Comparison of ENCODE assay signal across 12 mouse cellular contexts in genomic region chr9:22822770-22823169, GRCm38 (mm10).
A peak's percentile ranks its signal among the peaks of the same experiment; 100 is the strongest.
DNase-seq lines count a peak whose midpoint lies in the region; TF ChIP-seq lines count a peak whose summit lies in the region.
"Had no signal": no experiment of that assay in that cellular context is flagged by ENCODE, and none has a peak within 500 bp of the region (broad histone marks: within the 10 kb centered on the region; RNA-seq: fewer than 3 reads in every experiment).

No protein-coding gene starts in this region.

- no peaks in the 10 kb centered on the region for H3K27me3 ChIP-seq in heart, adult 2 months (ENCODE audit: control insufficient read depth, insufficient read depth, low read length)
- H3K27me3 ChIP-seq: kidney, embryonic 15.5 days had no signal

- no peak overlapping the region for H3K4me3 ChIP-seq in heart, adult 2 months
- H3K4me3 ChIP-seq: kidney, embryonic 15.5 days; limb, embryonic 13.5 days; megakaryocyte, embryonic 14.5 days had no signal

- no peak for TF ChIP-seq POLR2A in heart, adult 2 months (IDR thresholded peaks at IDR 0.05; ENCODE audit: insufficient read depth, low read depth, low read length)

- 0 out of 2 replicates have a peak, but pooled peaks have one; percentile 12 for TF ChIP-seq EP300 in heart, adult 2 months (IDR thresholded peaks at IDR 0.05; ENCODE audit: insufficient read depth, low read depth, low read length)

- no peaks in the 10 kb centered on the region; the same call in 1 of the 2 replicates for H3K4me1 ChIP-seq in heart, adult 2 months (ENCODE audit: control insufficient read depth, insufficient read depth, low read length)
- H3K4me1 ChIP-seq: megakaryocyte, embryonic 14.5 days had no signal

- H3K79me2 ChIP-seq in heart, adult 2 months (replicated peaks; ENCODE audit: control insufficient read depth, insufficient read depth, low read length): no peaks in the 10 kb centered on the region

- peak overlapping the region; percentile 74 for H3K27ac ChIP-seq in heart, adult 2 months
- H3K27ac ChIP-seq: kidney, embryonic 15.5 days; limb, embryonic 13.5 days had no signal

- H3K9ac ChIP-seq in heart, adult 2 months (ENCODE audit: low read depth, low read length): no peak overlapping the region
- H3K9ac ChIP-seq: kidney, embryonic 15.5 days; limb, embryonic 13.5 days had no signal

- no peak for TF ChIP-seq CTCF in heart, adult 2 months (IDR thresholded peaks at IDR 0.05)

- intact Hi-C loops in heart, adult 2 months (cut with DNase I): loop anchor here (5.0 to 10.0 kb wide), 2 partner anchors 85 to 108 kb away; no protein-coding TSS in a partner anchor
- intact Hi-C loops in heart, postnatal 25 days (cut with DNase I): loop anchor here (5.0 to 10.0 kb wide), 2 partner anchors 85 to 108 kb away; no protein-coding TSS in a partner anchor
- intact Hi-C loops in heart, postnatal 36 days (cut with DNase I): no loop called here

- H3K36me3 ChIP-seq in heart, adult 2 months (ENCODE audit: control insufficient read depth, insufficient read depth, low read length): peaks cover 6% of the 10 kb centered on the region
- H3K36me3 ChIP-seq: kidney, embryonic 15.5 days; limb, embryonic 13.5 days had no signal

- WGBS in heart, adult 2 months: 31% methylated on average over 5 of the region's 5 CpGs

- DNase-seq in heart, adult 2 months: peak; percentile 49 to 60
- no peak for DNase-seq in heart, postnatal 25 days (ENCODE audit: low spot score)
- DNase-seq in B cell, adult 2 months: peak; percentile 2
- DNase-seq in gastrocnemius, postnatal 10 days: peak; percentile 39
- DNase-seq in heart, postnatal 36 days: peak; percentile 36 to 51
- no peak for DNase-seq in urinary bladder, adult 18-20 months (ENCODE audit: low spot score in 2 of 2)
- no peak for DNase-seq in lung, postnatal 25 days (ENCODE audit: low spot score)
- DNase-seq: layer of hippocampus, postnatal 36 days; lung, adult 2 months had no signal

Comparison
In these comparisons a context has a peak if more than half of its experiments do, and no peak if none do; other contexts are left out.
1. DNase-seq: peak in heart, adult 2 months (2 of 2), B cell, adult 2 months (2 of 2), gastrocnemius, postnatal 10 days (single experiment) and heart, postnatal 36 days (2 of 2); none in heart, postnatal 25 days (single experiment), urinary bladder, adult 18-20 months (0 of 2) and lung, postnatal 25 days (single experiment).